In genomic region chr15:102245461-102245881, GRCm38 (mm10) we compare ENCODE assay signal across 8 mouse cellular contexts. TPM values are rescaled to one million over a fixed set of nuclear protein-coding genes. Genes with fewer than 3 reads are reported as not detected.
DNase-seq lines count a peak whose midpoint lies in the region; ATAC-seq lines count a peak whose summit lies in the region.

No protein-coding gene starts in this region.

- H3K9me3 ChIP-seq in forebrain, embryonic 16.5 days (ENCODE audit: control insufficient read depth, low read length), result no peaks in the 10 kb centered on the region
- H3K9me3 ChIP-seq in limb, embryonic 12.5 days, result no peaks in the 10 kb centered on the region
- no peaks in the 10 kb centered on the region for H3K9me3 ChIP-seq in neural tube, embryonic 15.5 days (replicated peaks)

- H3K9ac ChIP-seq in forebrain, embryonic 16.5 days (replicated peaks; ENCODE audit: low read depth, low read length), result peak overlapping the region; percentile 55
- peak overlapping the region; percentile 82 for H3K9ac ChIP-seq in limb, embryonic 12.5 days (replicated peaks)
- peak overlapping the region; percentile 63 for H3K9ac ChIP-seq in neural tube, embryonic 15.5 days (replicated peaks)

- no peak for ATAC-seq in CD4-positive, CD25-positive, alpha-beta regulatory T cell, adult 4 months
- ATAC-seq in forebrain, embryonic 16.5 days, result no peak
- no peak for ATAC-seq in limb, embryonic 12.5 days (ENCODE audit: insufficient number of reproducible peaks, insufficient read depth, low FRiP score, low TSS enrichment, low read depth)
- no peak for ATAC-seq in neural tube, embryonic 15.5 days (ENCODE audit: low FRiP score)

- 11% methylated on average over 14 of the region's 14 CpGs for WGBS in forebrain, embryonic 16.5 days
- under 1% methylated on average over 14 of the region's 14 CpGs for WGBS in limb, embryonic 12.5 days
- 4% methylated on average over 14 of the region's 14 CpGs for WGBS in neural tube, embryonic 15.5 days

- no peaks in the 10 kb centered on the region for H3K36me3 ChIP-seq in forebrain, embryonic 16.5 days (ENCODE audit: control insufficient read depth, insufficient read depth)
- H3K36me3 ChIP-seq in limb, embryonic 12.5 days, result peaks cover 26% of the 10 kb centered on the region
- no peaks in the 10 kb centered on the region for H3K36me3 ChIP-seq in neural tube, embryonic 15.5 days

- peaks cover 6% of the 10 kb centered on the region for H3K27me3 ChIP-seq in forebrain, embryonic 16.5 days (replicated peaks; ENCODE audit: control insufficient read depth, insufficient read depth, low read length)
- H3K27me3 ChIP-seq in limb, embryonic 12.5 days, result no peaks in the 10 kb centered on the region
- peaks cover 39% of the 10 kb centered on the region for H3K27me3 ChIP-seq in neural tube, embryonic 15.5 days (replicated peaks)

- H3K27ac ChIP-seq in forebrain, embryonic 16.5 days (ENCODE audit: low read length), result no peak overlapping the region
- peak overlapping the region; percentile 100 for H3K27ac ChIP-seq in limb, embryonic 12.5 days
- H3K27ac ChIP-seq in neural tube, embryonic 15.5 days (replicated peaks), result peak overlapping the region; percentile 89

- peak overlapping the region; percentile 67 for H3K4me2 ChIP-seq in forebrain, embryonic 16.5 days (ENCODE audit: low read length)
- H3K4me2 ChIP-seq in limb, embryonic 12.5 days, result peak overlapping the region; percentile 97
- peak overlapping the region; percentile 98 for H3K4me2 ChIP-seq in neural tube, embryonic 15.5 days

- peak; percentile 63 for DNase-seq in CD4-positive, CD25-positive, alpha-beta regulatory T cell, adult 2 months (ENCODE audit: low read depth, low spot score)
- DNase-seq in 3T3-L1 (ENCODE audit: low read depth, low spot score), result peak; percentile 56
- no peak for DNase-seq in urinary bladder, adult 18-20 months (ENCODE audit: low spot score in 2 of 2)
- no peak for DNase-seq in left cerebral cortex, adult 11 months (ENCODE audit: low spot score)

- H3K4me3 ChIP-seq in forebrain, embryonic 16.5 days (replicated peaks; ENCODE audit: low read length), result peak overlapping the region; percentile 55
- peak overlapping the region; percentile 67 for H3K4me3 ChIP-seq in limb, embryonic 12.5 days (replicated peaks)
- peak overlapping the region; percentile 59 for H3K4me3 ChIP-seq in neural tube, embryonic 15.5 days (replicated peaks)

- H3K4me1 ChIP-seq in forebrain, embryonic 16.5 days (replicated peaks; ENCODE audit: control insufficient read depth, insufficient read depth, low read length), result peaks cover 39% of the 10 kb centered on the region
- H3K4me1 ChIP-seq in limb, embryonic 12.5 days (replicated peaks), result peaks cover 70% of the 10 kb centered on the region
- peaks cover 68% of the 10 kb centered on the region for H3K4me1 ChIP-seq in neural tube, embryonic 15.5 days

RNA-seq across cellular contexts. Expression of gene Rarg, which starts 11.8 kb away (rescaled TPM):
- 10 to 100 TPM; 17.7 to 18.3 TPM for polyA plus RNA-seq in CD4-positive, CD25-positive, alpha-beta regulatory T cell, adult 4 months (2017; shearing (Covaris generic))
- 6.4 and 8.0 TPM in 2 replicates for polyA plus RNA-seq in forebrain, embryonic 16.5 days (2015; fragmentation: Nextera tagmentation; extraction: Ambion mirVana)
- polyA plus RNA-seq in limb, embryonic 12.5 days (2016; fragmentation: Nextera tagmentation; extraction: Ambion mirVana), result 137 TPM in 2 replicates
- polyA plus RNA-seq in neural tube, embryonic 15.5 days (2015; fragmentation: Nextera tagmentation; extraction: Ambion mirVana), result 7.8 and 11.9 TPM in 2 replicates

RNA-seq across cellular contexts. Expression of gene Itgb7, which starts 13.7 kb away (rescaled TPM):
- 100 to 1,000 TPM; 336 to 432 TPM for polyA plus RNA-seq in CD4-positive, CD25-positive, alpha-beta regulatory T cell, adult 4 months (2017; shearing (Covaris generic))
- 0.73 and 1.0 TPM in 2 replicates for polyA plus RNA-seq in forebrain, embryonic 16.5 days (2015; fragmentation: Nextera tagmentation; extraction: Ambion mirVana)
- 2.9 and 3.3 TPM in 2 replicates for polyA plus RNA-seq in limb, embryonic 12.5 days (2016; fragmentation: Nextera tagmentation; extraction: Ambion mirVana)
- polyA plus RNA-seq in neural tube, embryonic 15.5 days (2015; fragmentation: Nextera tagmentation; extraction: Ambion mirVana), result 1.1 and 11.0 TPM in 2 replicates

RNA-seq across cellular contexts. Expression of gene Gm9918, which starts 24.9 kb away (rescaled TPM):
- not detected for polyA plus RNA-seq in CD4-positive, CD25-positive, alpha-beta regulatory T cell, adult 4 months (2017; shearing (Covaris generic))
- 0.11 TPM in 1 of 2 replicates, not detected in the other for polyA plus RNA-seq in forebrain, embryonic 16.5 days (2015; fragmentation: Nextera tagmentation; extraction: Ambion mirVana)
- 1.3 and 1.4 TPM in 2 replicates for polyA plus RNA-seq in limb, embryonic 12.5 days (2016; fragmentation: Nextera tagmentation; extraction: Ambion mirVana)
- 0.09 TPM in 1 of 2 replicates, not detected in the other for polyA plus RNA-seq in neural tube, embryonic 15.5 days (2015; fragmentation: Nextera tagmentation; extraction: Ambion mirVana)

RNA-seq across cellular contexts. Expression of gene Mfsd5, which starts 33.8 kb away (rescaled TPM):
- 10 to 100 TPM; 28.3 to 31.4 TPM for polyA plus RNA-seq in CD4-positive, CD25-positive, alpha-beta regulatory T cell, adult 4 months (2017; shearing (Covaris generic))
- 50.6 and 52.8 TPM in 2 replicates for polyA plus RNA-seq in forebrain, embryonic 16.5 days (2015; fragmentation: Nextera tagmentation; extraction: Ambion mirVana)
- 56.1 and 58.8 TPM in 2 replicates for polyA plus RNA-seq in limb, embryonic 12.5 days (2016; fragmentation: Nextera tagmentation; extraction: Ambion mirVana)
- 59.5 and 62.7 TPM in 2 replicates for polyA plus RNA-seq in neural tube, embryonic 15.5 days (2015; fragmentation: Nextera tagmentation; extraction: Ambion mirVana)

RNA-seq across cellular contexts. Expression of gene Csad, which starts 40.9 kb away (rescaled TPM):
- 10 to 100 TPM; 10.7 to 16.9 TPM for polyA plus RNA-seq in CD4-positive, CD25-positive, alpha-beta regulatory T cell, adult 4 months (2017; shearing (Covaris generic))
- 37.8 and 39.6 TPM in 2 replicates for polyA plus RNA-seq in forebrain, embryonic 16.5 days (2015; fragmentation: Nextera tagmentation; extraction: Ambion mirVana)
- polyA plus RNA-seq in limb, embryonic 12.5 days (2016; fragmentation: Nextera tagmentation; extraction: Ambion mirVana), result 70.6 and 72.9 TPM in 2 replicates
- polyA plus RNA-seq in neural tube, embryonic 15.5 days (2015; fragmentation: Nextera tagmentation; extraction: Ambion mirVana), result 33.6 and 43.7 TPM in 2 replicates

Comparison
In these comparisons a context has a peak if more than half of its experiments do, and no peak if none do; other contexts are left out.
1. DNase-seq: peak in CD4-positive, CD25-positive, alpha-beta regulatory T cell, adult 2 months (single experiment) and 3T3-L1 (single experiment); none in urinary bladder, adult 18-20 months (0 of 2) and left cerebral cortex, adult 11 months (single experiment).
2. RNA of gene Itgb7, which starts 13.7 kb away (polyA plus RNA-seq): 336 to 432 TPM in CD4-positive, CD25-positive, alpha-beta regulatory T cell, adult 4 months; 2.9 to 3.3 TPM in limb, embryonic 12.5 days, 1.1 to 11.0 TPM in neural tube, embryonic 15.5 days and 0.73 to 1.0 TPM in forebrain, embryonic 16.5 days; every median in the first group is over 10 times any median in the second.
3. Peak in every context shown above with its lines, with median percentiles within 50 percentile points of each other: H3K4me2 ChIP-seq, H3K4me3 ChIP-seq and H3K9ac ChIP-seq.